Mouse (Mus musculus) urinary bladder, postnatal 4 days (tissue): ENCODE measurements around the gene Lmf1.

ENCODE experiments used
- DNase-seq, 2 experiments: peaks; one replicate each; pipeline ENCODE4 v3.0.0; 2021 to 2022; ENCODE audit warnings: low spot score in 2 of 2

Lmf1 gene

GRCm38 (mm10) chr17:25700863-25701496 lies 122.1 kb downstream of the Lmf1 start:
- no peak for DNase-seq

- DNase-seq: no peak
Observed at GRCm38 (mm10) chr17:25709994-25710393, 131.1 kb downstream of the Lmf1 start.

GRCm38 (mm10) chr17:25711136-25711535 lies 132.3 kb downstream of the Lmf1 start:
- no peak for DNase-seq
